Comparison of ENCODE assay signal across 9 mouse cellular contexts in the genomic region with DNA sequence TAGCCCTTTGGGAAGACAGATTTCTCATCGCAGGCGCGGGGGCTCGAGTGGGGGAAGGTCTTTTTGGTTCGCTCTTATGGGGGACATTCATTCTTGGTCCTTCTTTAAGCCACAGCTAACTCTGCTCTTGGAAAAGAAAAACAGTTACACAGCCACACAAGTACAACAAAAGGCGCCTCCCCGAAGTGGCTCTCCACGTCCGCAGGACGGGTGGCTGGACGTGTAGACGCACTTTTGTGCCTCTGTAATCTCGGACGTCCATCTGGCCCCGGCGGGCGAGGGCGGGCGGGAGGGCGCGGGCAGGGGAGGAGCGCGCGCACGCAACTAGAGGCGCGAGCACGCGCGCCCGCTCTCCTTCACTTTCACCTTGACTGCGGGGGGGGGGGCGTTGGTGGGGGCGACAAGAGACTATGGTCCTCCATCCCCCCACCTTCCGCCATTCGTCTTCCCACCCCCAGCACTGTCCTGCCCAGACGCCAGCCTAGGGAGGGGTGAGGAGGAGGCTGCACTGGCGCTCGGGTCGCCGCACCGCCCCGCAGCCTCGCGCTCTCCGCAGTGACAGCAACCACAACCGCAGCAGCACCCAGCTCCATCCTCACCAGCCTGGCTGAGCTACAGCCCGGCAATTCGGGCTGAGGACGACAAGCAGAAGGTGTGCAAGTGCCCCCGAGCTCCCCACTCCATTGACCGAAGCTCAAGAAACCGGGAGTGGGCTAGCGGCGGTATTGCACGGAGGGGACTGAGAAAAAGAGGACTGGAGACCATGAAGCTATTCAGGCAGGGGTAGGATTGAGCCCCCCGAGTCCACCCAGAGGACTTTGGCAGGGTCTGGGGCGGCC.
DNase-seq lines count a peak whose midpoint lies in the region; ATAC-seq and TF ChIP-seq lines count a peak whose summit lies in the region.
"Had no signal": no experiment of that assay in that cellular context is flagged by ENCODE, and none has a peak within 500 bp of the region (broad histone marks: within the 10 kb centered on the region; RNA-seq: fewer than 3 reads in every experiment).

No protein-coding gene starts in this region.

- H3K9me3 ChIP-seq in heart, embryonic 11.5 days (replicated peaks; ENCODE audit: control insufficient read depth, low read length), result no peaks in the 10 kb centered on the region
- H3K9me3 ChIP-seq in CH12.LX (replicated peaks; ENCODE audit: low read length), result peaks cover 5% of the 10 kb centered on the region
- H3K9me3 ChIP-seq in hindbrain, embryonic 10.5 days, result no peaks in the 10 kb centered on the region
- H3K9me3 ChIP-seq in liver, postnatal 0 days (ENCODE audit: low read length), result no peaks in the 10 kb centered on the region
- H3K9me3 ChIP-seq: G1E had no signal

- H3K27me3 ChIP-seq in heart, embryonic 11.5 days (ENCODE audit: control insufficient read depth, insufficient read depth, low read length), result peaks cover 92% of the 10 kb centered on the region
- peaks cover 17% of the 10 kb centered on the region for H3K27me3 ChIP-seq in CH12.LX (replicated peaks)
- H3K27me3 ChIP-seq in hindbrain, embryonic 10.5 days (ENCODE audit: insufficient read depth, poor library complexity, severe bottlenecking), result peaks cover 100% of the 10 kb centered on the region
- peaks cover 87% of the 10 kb centered on the region for H3K27me3 ChIP-seq in liver, postnatal 0 days (ENCODE audit: insufficient read depth, low read length)
- peaks cover 62% of the 10 kb centered on the region for H3K27me3 ChIP-seq in small intestine, adult 2 months (ENCODE audit: control insufficient read depth, insufficient read depth, low read length)

- H3K4me2 ChIP-seq in heart, embryonic 11.5 days, result peak overlapping the region; percentile 89
- peak overlapping the region; percentile 41; the same call in 1 of the 2 replicates for H3K4me2 ChIP-seq in CH12.LX (ENCODE audit: insufficient read depth, low read depth, poor library complexity, severe bottlenecking)
- H3K4me2 ChIP-seq in liver, postnatal 0 days (ENCODE audit: low read depth, low read length), result peak overlapping the region; percentile 79

- H3K4me1 ChIP-seq in heart, embryonic 11.5 days (ENCODE audit: control insufficient read depth, insufficient read depth, low read length), result peaks cover 14% of the 10 kb centered on the region
- no peaks in the 10 kb centered on the region for H3K4me1 ChIP-seq in CH12.LX (ENCODE audit: control insufficient read depth in 1 of 2, insufficient read depth in 2 of 2)
- peaks cover 80% of the 10 kb centered on the region for H3K4me1 ChIP-seq in hindbrain, embryonic 10.5 days (replicated peaks)
- H3K4me1 ChIP-seq in liver, postnatal 0 days (ENCODE audit: insufficient read depth), result peaks cover 10% of the 10 kb centered on the region; the same call in 1 of the 2 replicates
- H3K4me1 ChIP-seq in small intestine, adult 2 months (ENCODE audit: control insufficient read depth, insufficient read depth, insufficient read length, low read length), result no peaks in the 10 kb centered on the region

- H3K4me3 ChIP-seq in heart, embryonic 11.5 days (ENCODE audit: low read depth, low read length), result peak overlapping the region; percentile 51
- peak overlapping the region in 1 of 3 experiments; percentile 49 for H3K4me3 ChIP-seq in CH12.LX (replicated peaks in 1 of 3; ENCODE audit: low read depth in 2 of 3, low read length in 2 of 3, poor library complexity in 1 of 3)
- peak overlapping the region; percentile 66 for H3K4me3 ChIP-seq in hindbrain, embryonic 10.5 days
- H3K4me3 ChIP-seq in liver, postnatal 0 days (ENCODE audit: low read depth, low read length), result peak overlapping the region; percentile 52
- H3K4me3 ChIP-seq in small intestine, adult 2 months (ENCODE audit: low read depth, low read length), result peak overlapping the region; percentile 68

- no peak overlapping the region for H3K27ac ChIP-seq in heart, embryonic 11.5 days (ENCODE audit: low read depth, low read length)
- no peak overlapping the region for H3K27ac ChIP-seq in CH12.LX (ENCODE audit: insufficient read depth, low read depth)
- H3K27ac ChIP-seq in hindbrain, embryonic 10.5 days, result peak overlapping the region; percentile 94
- no peak overlapping the region for H3K27ac ChIP-seq in liver, postnatal 0 days (ENCODE audit: low read depth)
- H3K27ac ChIP-seq in small intestine, adult 2 months (ENCODE audit: insufficient read depth, low read depth, low read length), result no peak overlapping the region

- TF ChIP-seq CTCF in CH12.LX (conservative IDR thresholded peaks at IDR 0.05 in 1 of 2, IDR thresholded peaks at IDR 0.05 in 1 of 2; ENCODE audit: low read depth in 2 of 2, low read length in 2 of 2), result no peak
- no peak for TF ChIP-seq CTCF in liver, postnatal 0 days (IDR thresholded peaks at IDR 0.05; ENCODE audit: low read depth)
- TF ChIP-seq CTCF in small intestine, adult 2 months (IDR thresholded peaks at IDR 0.05; ENCODE audit: extremely low read depth, insufficient read length, insufficient replicate concordance, low read depth, low read length), result no peak

- intact Hi-C loops in heart, postnatal 36 days (cut with DNase I), result no loop called here

- no peak for TF ChIP-seq RAD21 in CH12.LX (IDR thresholded peaks at IDR 0.05; ENCODE audit: low read depth, low read length)

- ATAC-seq in heart, embryonic 11.5 days (replicated peaks; ENCODE audit: insufficient number of reproducible peaks, low FRiP score, low TSS enrichment), result no peak
- ATAC-seq in liver, postnatal 0 days, result no peak

- no peaks in the 10 kb centered on the region for H3K79me2 ChIP-seq in CH12.LX (replicated peaks; ENCODE audit: control insufficient read depth, extremely low read depth, insufficient read depth, poor library complexity, severe bottlenecking)

- DNase-seq in heart, postnatal 36 days, result no peak
- no peak for DNase-seq in CH12.LX (ENCODE audit: extremely low read depth)
- DNase-seq in cerebellum, postnatal 10 days, result peak; percentile 91 to 95
- DNase-seq in hindbrain, embryonic 10.5 days (ENCODE audit: low spot score), result peak; percentile 66
- no peak for DNase-seq in liver, postnatal 0 days
- no peak for DNase-seq in thymus, postnatal 0 days (ENCODE audit: low spot score)

- dilution Hi-C loops in CH12.LX (cut with MboI; ENCODE audit: extremely low pct_ligation_motif_present, extremely low pct_unique_long_range_greater_than_20kb, low sequenced_read_pairs), result no loop called here

- WGBS in heart, embryonic 11.5 days (ENCODE audit: insufficient replicate concordance), result under 1% methylated on average over 45 of the region's 58 CpGs
- WGBS in hindbrain, embryonic 10.5 days, result under 1% methylated on average over 58 of the region's 58 CpGs
- 2% methylated on average over 58 of the region's 58 CpGs for WGBS in liver, postnatal 0 days (ENCODE audit: insufficient replicate concordance)
- WGBS in small intestine, adult 2 months, result under 1% methylated on average over 56 of the region's 58 CpGs

- TF ChIP-seq EP300 in CH12.LX (IDR thresholded peaks at IDR 0.05; ENCODE audit: low read length), result no peak
- no peak for TF ChIP-seq EP300 in liver, postnatal 0 days (IDR thresholded peaks at IDR 0.05; ENCODE audit: low read depth)

- no peak for TF ChIP-seq POLR2A in CH12.LX (IDR thresholded peaks at IDR 0.05; ENCODE audit: low read depth, low read length)
- no peak for TF ChIP-seq POLR2A in small intestine, adult 2 months (IDR thresholded peaks at IDR 0.05; ENCODE audit: low read depth, low read length)

- in situ Hi-C loops in CH12.LX (cut with MboI; ENCODE audit: low pct_ligation_motif_present, low pct_unique_long_range_greater_than_20kb, low sequenced_read_pairs), result no loop called here

- H3K9ac ChIP-seq in heart, embryonic 11.5 days (ENCODE audit: low read depth, low read length), result no peak overlapping the region
- no peak overlapping the region for H3K9ac ChIP-seq in CH12.LX (ENCODE audit: insufficient read depth, low read depth)
- no peak overlapping the region for H3K9ac ChIP-seq in liver, postnatal 0 days (replicated peaks)

- H3K36me3 ChIP-seq in heart, embryonic 11.5 days (ENCODE audit: control insufficient read depth, insufficient read depth, low read length), result no peaks in the 10 kb centered on the region
- H3K36me3 ChIP-seq in CH12.LX (replicated peaks in 1 of 2; ENCODE audit: control insufficient read depth in 1 of 2, insufficient read depth in 1 of 2, low read length in 1 of 2), result no peaks in the 10 kb centered on the region
- peaks cover 14% of the 10 kb centered on the region; the same call in 1 of the 2 replicates for H3K36me3 ChIP-seq in hindbrain, embryonic 10.5 days
- H3K36me3 ChIP-seq in liver, postnatal 0 days (replicated peaks; ENCODE audit: insufficient read depth, low read length), result no peaks in the 10 kb centered on the region
- H3K36me3 ChIP-seq in small intestine, adult 2 months (ENCODE audit: control insufficient read depth, insufficient read depth, low read length), result no peaks in the 10 kb centered on the region
- H3K36me3 ChIP-seq: G1E had no signal

TF ChIP-seq in CH12.LX, 34 proteins besides CTCF, POLR2A, EP300 and RAD21:
- no peak for TF ChIP-seq MAZ (IDR thresholded peaks at IDR 0.05; ENCODE audit: low read depth, low read length)
- no peak for TF ChIP-seq POLR2AphosphoS2 (IDR thresholded peaks at IDR 0.05; ENCODE audit: low read depth, low read length)
- no peak for TF ChIP-seq ZNF384 (IDR thresholded peaks at IDR 0.05; ENCODE audit: low read depth, low read length)
- TF ChIP-seq ZMIZ1 (IDR thresholded peaks at IDR 0.05; ENCODE audit: low read depth, low read length), result no peak
- no peak for TF ChIP-seq RCOR1 (conservative IDR thresholded peaks at IDR 0.05; ENCODE audit: low read depth, low read length)
- TF ChIP-seq JUND (conservative IDR thresholded peaks at IDR 0.05; ENCODE audit: low read depth, low read length), result no peak
- TF ChIP-seq TCF12 (IDR thresholded peaks at IDR 0.05; ENCODE audit: low read depth, low read length), result no peak

Comparison
In these comparisons a context has a peak if more than half of its experiments do, and no peak if none do; other contexts are left out.
1. DNase-seq: peak in cerebellum, postnatal 10 days (2 of 2) and hindbrain, embryonic 10.5 days (single experiment); none in heart, postnatal 36 days (0 of 2), CH12.LX (single experiment), liver, postnatal 0 days (single experiment) and thymus, postnatal 0 days (single experiment).
2. Peak in every context shown above with its lines, with median percentiles within 50 percentile points of each other: H3K4me2 ChIP-seq.